Mouse (Mus musculus): Measurements from ENCODE around the gene Mlh3.
A peak's percentile ranks its signal among the peaks of the same experiment; 100 is the strongest.

The Mlh3 gene

GRCm38 (mm10) chr12:85280845-85281651 is 10.6 kb upstream of the Mlh3 start:
- no peak for DNase-seq (ENCODE audit: low spot score in 2 of 2)

GRCm38 (mm10) chr12:85280105-85280844 is 9.9 kb upstream of the Mlh3 start:
- peak; percentile 95 for DNase-seq (ENCODE audit: low spot score in 2 of 2)

GRCm38 (mm10) chr12:85279396-85280080 is 9.1 kb upstream of the Mlh3 start:
- DNase-seq (ENCODE audit: low spot score in 2 of 2), result no peak

- DNase-seq (ENCODE audit: low spot score in 2 of 2), result no peak
These were observed 8.5 kb upstream of the Mlh3 start for GRCm38 (mm10) chr12:85278919-85279318.

DNA sequence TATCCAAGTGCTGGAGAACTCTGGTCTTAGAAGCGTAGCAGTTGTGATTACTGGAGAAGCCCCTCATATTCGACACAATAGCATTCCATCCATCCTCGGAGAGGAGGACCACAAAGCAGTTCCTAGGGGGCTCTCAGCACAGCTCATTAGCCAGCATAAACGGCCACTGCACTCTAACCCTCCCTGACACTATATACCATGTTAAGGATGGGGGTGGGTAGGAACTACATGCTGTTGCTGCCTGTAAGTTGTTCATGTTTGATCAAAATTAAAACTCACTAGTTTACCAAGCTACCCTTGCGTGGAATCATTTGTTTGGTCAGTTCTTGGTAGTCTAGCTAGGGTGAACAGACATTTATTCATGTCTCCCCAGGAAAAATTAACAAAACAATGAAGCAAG is 5.9 kb upstream of the Mlh3 start:
- no peak for DNase-seq (ENCODE audit: low spot score in 2 of 2)

GRCm38 (mm10) chr12:85273508-85273907 is 3.1 kb upstream of the Mlh3 start:
- DNase-seq (ENCODE audit: low spot score in 2 of 2), result no peak

DNA sequence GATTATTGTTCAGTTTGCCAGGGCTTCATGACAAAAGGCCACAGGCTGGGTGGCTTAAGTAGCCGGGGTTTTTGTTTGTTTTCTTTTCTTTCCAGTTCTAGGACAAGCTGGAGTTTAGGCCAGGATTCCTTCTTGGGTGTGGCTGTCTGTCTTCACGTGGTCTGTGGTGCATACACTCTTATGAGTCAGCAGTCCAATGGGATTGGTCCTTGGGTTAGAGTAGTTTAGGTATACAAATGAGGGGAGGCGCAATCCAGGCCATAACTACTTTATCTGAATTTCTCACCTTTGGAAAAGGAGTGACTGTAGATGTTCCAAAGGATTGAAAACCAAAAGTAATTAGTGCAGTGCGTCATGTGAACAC is 1.4 kb upstream of the Mlh3 start:
- DNase-seq (ENCODE audit: low spot score in 2 of 2), result no peak

- DNase-seq (ENCODE audit: low spot score in 2 of 2), result no peak
These were observed 888 bp upstream of the Mlh3 start for GRCm38 (mm10) chr12:85271132-85271842.

DNA sequence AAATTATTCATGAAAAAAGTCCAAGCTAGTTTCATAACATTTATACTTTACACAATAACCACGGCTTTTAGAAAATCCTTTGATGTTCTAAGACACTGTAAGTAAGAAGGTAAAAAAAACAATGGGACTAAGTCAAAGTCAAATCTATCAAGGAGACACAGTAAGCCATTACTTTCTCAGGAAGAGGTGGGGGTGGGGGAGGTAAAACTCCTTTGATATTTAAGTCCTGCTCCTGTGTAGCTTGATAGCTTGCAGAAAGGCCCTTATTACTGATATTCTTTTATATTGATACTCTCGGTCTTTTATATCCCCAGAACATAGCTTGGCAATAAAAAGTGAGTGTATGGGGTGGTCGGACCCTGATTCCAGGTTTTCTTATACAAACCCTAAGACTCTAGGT is 578 bp downstream of the Mlh3 start:
- no peak for DNase-seq (ENCODE audit: low spot score in 2 of 2)

GRCm38 (mm10) chr12:85266248-85266647 is 4.2 kb downstream of the Mlh3 start:
- no peak for DNase-seq (ENCODE audit: low spot score in 2 of 2)

- no peak for DNase-seq (ENCODE audit: low spot score in 2 of 2)
These were observed 5.5 kb downstream of the Mlh3 start for GRCm38 (mm10) chr12:85264940-85265339.

- no peak for DNase-seq (ENCODE audit: low spot score in 2 of 2)
These were observed 5.9 kb downstream of the Mlh3 start for GRCm38 (mm10) chr12:85264531-85264930.

DNA sequence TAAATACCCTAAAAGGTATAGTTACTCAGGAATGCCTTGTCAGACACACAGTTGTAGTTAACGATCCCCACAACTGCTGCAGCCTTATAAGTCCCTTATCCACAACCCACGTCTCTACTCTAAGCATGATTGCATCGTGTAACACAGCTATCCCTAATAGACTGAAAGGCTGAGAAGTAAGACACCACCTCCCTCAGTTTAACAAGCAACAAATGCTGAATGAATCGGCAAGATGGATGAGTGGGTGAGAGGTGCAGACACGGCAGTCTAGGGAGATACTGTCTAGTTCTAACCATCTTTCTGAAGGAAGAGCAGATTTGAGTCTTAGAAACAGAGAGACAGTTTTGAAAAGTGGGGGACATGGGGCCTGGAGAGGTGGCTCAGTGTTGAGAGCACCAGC is 7.2 kb downstream of the Mlh3 start:
- DNase-seq (ENCODE audit: low spot score in 2 of 2), result no peak

DNA sequence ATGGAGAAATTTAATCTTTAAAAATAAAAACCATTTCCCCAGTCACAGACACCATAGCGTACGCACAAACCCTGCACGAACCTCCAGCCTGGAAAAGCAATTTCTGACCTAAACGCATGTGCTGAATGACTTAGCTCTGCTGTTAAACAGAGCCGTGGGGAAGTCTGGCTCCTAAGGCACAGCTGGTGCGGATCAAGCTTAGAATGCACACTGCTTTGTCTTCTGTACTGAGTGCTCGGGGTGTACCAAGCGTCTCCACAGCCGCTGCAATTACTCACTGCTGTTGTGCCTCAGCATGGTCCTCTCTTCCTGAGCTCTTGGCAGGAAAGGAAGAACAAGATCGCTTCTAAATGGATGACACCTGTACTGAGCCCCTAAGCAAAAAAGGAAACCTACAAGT is 7.9 kb downstream of the Mlh3 start:
- no peak for DNase-seq (ENCODE audit: low spot score in 2 of 2)

- no peak for DNase-seq (ENCODE audit: low spot score in 2 of 2)
These were observed 13.3 kb downstream of the Mlh3 start for GRCm38 (mm10) chr12:85257008-85257639.

- no peak for DNase-seq (ENCODE audit: low spot score in 2 of 2)
These were observed 14.2 kb downstream of the Mlh3 start for GRCm38 (mm10) chr12:85256074-85256751.

GRCm38 (mm10) chr12:85252083-85252482 is 18.3 kb downstream of the Mlh3 start:
- no peak for DNase-seq (ENCODE audit: low spot score in 2 of 2)

DNA sequence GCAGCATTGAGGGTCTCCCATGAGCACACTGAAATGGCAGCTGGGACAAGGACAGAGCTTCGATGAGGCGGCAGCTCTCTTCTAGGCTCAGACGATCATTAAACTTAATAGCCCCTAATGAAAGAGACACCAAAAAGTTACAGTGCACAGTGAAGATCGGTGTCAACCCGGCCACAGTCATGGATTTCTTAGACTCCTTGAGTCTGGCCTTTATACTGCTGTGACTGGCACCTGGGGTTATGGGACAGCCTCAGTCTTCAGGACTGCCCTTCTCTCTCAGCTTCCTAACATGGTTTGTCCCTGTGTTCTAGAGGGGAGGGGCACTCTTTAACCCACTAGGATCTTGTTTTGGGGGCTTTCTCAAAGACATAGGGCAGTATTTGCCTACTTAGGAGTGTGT is 32.8 kb downstream of the Mlh3 start:
- no peak for DNase-seq (ENCODE audit: low spot score in 2 of 2)

GRCm38 (mm10) chr12:85233376-85234358 is 36.7 kb downstream of the Mlh3 start:
- no peak for DNase-seq (ENCODE audit: low spot score in 2 of 2)

All from spleen, postnatal 14 days (tissue).